Mouse (Mus musculus): ENCODE data around the gene Afmid.

DNA sequence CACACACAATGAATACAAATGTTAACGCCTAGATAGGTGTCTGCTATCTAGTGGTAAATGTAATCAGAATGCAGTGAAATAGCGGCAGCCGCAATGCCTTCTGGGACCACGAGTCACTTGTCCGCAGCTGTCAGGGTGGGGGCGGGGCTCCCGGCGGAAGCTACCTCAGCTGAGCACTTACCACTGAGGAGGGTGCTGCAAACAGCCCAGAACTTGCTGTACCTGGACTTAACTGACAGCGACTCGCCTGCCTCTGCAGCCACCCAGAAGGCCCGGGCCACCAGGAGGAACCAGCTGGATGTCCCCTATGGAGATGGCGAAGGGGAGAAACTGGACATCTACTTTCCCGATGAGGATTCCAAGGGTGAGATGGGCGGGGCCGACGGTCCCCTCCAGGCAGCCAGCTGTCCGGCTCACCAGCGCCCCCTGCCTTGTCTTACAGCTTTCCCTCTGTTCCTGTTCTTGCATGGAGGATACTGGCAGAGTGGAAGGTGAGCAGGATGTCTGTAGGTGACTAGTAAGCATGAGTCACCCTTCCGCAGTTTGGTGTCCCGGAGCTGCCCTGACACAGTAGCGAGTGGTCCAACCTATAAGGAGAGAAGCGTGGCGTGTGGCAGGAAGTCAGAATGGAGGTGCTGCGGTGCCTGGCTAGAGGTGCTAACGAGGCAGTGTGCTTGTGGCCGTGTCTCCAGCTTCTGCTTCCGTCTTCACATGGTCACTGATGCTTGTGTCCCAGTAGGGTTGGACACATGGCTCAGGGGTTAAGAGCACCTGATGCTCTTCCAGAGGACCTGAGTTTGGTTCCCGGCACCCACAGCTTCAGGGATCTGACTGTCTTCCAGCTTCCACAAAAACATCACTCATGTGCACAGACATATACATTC, 6.6 kb downstream of the Afmid start:
- TF ChIP-seq POLR2A (IDR thresholded peaks at IDR 0.05; ENCODE audit: low read depth, low read length) = peak; percentile 71
- TF ChIP-seq CTCF (IDR thresholded peaks at IDR 0.05; ENCODE audit: extremely low read depth, insufficient read length, insufficient replicate concordance, low read depth, low read length) = peak; percentile 83
